Mouse (Mus musculus) embryo, embryonic 9.5 days (tissue): ENCODE measurements at regions not wholly inside any gene's neighbourhood (a gene's known extent, or its start where the extent isn't known, plus 50 kb on each side); places are given as distances from the start of the nearest gene placed in this dataset.
"Not testable (repeated sequence)": the region's sequence is repeated elsewhere in the genome, so short reads cannot be mapped to it uniquely, and the experiment has no call there.

Source experiments
- DNase-seq: peaks from one replicate; pipeline ENCODE4 v3.0.0-alpha.2; 2017; ENCODE audit errors: extremely low spot score

DNA sequence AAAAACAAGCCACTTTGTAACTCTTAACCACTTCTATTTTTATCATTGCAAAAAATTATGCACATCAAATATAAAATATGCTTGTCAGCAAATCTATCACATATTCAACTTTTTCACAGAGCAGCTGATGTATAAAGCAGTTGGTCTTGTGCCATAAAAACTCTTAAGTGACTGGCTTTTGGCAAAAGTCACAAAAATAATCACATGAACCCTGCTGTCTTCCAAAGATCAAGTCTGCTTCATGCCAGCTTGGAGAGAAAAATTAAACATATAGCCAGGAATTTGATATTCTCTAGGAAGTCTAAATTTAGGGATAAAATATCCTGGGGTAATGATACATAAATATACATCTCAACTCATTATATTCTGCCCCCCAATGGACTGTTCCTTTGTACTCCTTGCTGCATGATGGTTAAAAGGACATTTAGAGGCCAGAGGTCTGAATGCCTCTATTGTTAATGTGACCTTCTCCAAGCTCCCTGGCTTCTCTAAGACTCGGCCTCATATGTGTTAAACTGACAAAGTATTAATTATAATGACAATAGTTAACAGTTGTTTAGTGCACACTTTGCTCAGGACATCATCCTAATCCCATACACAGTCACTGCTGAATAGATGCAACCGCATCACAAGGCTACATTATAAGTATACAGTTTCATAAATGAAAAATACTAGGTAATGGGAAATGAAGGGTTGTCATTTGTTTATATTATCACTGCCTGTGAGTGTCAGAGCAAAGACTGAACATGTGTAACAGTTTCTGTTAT is 422.9 kb upstream of the Hs3st1 start:
- no peak for DNase-seq

DNA sequence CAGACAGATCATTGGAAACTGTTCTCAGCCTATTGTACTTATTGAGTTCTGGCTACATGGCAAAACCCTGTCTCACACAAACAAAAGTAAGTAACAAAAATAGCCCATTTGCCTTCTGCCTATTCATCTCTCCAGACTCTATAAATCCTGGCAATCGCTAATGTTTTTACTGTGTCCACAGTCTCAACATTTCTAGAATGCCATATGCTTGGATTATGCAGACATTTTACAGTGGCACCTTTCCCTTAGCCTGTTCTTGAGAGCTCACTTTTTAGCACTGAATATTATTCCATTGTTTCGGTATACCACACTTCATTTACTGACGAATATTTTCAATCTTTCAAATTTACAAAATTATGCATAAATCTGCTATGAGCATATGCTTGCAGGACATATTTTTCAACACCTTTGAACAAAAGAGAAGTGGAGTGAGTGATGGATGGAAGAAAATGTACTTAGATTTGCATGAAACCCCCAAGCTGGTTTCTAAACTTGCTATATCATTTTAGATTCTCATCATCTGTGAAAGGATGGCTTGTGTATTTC is 381.5 kb upstream of the Hs3st1 start:
- DNase-seq, result no peak

DNA sequence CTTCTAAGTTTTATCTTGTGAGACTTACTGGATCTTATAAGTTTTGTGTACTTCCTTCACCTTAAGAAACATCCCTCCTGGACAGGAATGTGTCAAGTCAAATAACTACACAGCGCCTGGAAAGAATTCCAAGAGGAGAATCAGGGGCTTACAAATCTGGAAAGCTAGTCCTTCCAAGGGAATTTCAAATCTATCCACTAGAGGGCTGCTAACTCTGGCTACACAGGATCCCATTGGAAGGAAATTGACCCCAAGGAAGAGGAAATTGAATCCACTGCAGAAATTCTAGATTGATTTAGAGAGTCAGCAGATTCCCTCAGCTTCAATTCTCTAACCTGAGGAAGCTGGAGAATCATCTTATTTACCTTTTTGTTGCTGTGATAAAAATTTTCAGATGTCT is 369.1 kb upstream of the Hs3st1 start:
- no peak for DNase-seq

DNA sequence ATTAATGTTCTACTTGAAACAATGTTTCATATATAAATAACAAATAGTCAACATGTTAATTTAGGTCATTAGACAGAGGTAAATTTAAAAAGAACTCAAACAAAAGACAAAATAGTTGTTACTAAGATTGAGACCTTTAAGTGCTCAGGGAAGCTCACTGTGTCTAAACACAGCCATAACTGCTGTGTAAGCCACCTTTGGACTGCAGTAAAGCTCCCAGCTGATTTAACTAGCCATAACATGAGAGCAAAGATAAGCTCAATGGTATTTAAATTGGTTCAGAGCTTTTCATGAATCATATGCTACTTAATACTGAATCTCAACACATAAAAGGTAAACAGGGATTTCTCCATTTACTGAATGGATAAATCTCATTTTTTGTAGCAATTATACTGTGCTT is 361.6 kb upstream of the Hs3st1 start:
- DNase-seq, result no peak

DNA sequence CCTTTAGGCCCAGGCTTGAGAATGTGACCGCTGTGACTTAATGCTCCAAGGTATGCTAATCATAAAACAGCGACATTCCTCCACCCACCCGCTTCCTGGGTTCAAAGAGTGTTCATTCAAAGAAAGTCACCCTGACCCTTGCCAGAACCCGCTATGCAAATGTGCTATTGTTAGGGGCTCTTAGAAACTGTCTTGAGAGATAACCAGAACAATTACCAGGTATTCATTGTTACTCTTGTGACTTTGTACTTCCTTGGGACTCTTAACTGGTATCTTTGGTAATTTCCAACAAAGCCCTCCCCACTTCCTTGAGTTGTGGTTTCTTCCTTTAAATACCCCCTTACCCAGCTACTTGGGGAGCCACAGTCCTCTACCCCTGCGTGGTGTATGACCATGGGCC is 334.3 kb upstream of the Hs3st1 start:
- DNase-seq, result not testable (repeated sequence)

DNA sequence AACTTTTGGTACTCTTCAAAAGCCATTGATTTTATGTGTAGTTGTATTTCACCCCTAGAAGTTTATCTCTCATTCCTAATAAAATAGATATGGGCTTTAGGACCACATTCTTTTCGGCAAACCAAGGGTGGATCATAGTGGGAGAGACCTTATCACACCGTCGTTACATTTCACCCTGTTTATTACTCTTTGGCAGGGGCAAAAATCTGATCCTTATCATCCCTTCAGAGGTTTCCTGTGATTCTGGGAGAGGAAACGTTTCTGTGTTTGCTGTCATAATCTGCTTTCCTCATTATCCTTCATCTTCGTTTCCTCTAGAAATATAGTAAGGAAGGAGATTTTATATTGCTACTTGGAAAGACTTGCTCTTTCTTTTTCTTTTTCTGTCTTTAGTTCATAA is 290.0 kb upstream of the Hs3st1 start:
- DNase-seq, result no peak

DNA sequence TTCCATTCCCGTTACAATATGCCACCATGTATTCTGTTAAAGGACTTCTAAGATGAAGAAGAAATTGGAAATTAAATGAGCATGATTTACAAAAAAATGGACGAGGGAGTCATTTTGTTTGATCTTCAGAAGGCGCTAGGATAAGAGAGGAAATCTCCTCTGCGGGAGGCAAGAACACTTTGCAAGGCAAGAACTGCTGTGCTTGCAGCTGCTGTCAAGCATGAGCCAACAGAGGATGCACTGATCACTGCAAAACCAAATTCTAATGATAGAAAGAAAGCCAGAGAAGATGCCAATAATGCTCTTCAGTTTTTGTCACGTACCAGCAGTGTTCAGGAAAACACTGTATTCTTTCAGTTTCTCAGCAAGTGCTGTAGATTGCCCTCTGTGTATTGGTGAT is 279.2 kb upstream of the Hs3st1 start:
- no peak for DNase-seq

DNA sequence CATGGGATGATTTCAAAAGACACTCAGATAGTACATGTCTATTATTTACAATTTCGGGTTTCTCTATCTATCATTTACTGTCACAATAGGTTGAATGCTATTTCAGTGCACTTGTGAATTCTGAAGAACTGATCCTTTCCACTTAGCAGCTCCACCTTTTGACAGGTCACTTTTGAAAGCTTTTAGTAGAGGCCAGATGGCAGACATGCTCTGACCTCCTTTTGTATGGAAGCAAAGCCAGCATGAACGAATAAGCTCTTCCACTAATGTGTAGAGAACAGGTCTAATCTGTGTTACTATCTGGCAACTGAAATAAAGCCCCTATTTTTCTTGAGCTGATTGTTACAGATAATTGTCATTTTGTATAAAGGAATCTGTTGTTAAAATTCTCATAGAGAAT is 278.4 kb upstream of the Hs3st1 start:
- DNase-seq, result no peak

DNA sequence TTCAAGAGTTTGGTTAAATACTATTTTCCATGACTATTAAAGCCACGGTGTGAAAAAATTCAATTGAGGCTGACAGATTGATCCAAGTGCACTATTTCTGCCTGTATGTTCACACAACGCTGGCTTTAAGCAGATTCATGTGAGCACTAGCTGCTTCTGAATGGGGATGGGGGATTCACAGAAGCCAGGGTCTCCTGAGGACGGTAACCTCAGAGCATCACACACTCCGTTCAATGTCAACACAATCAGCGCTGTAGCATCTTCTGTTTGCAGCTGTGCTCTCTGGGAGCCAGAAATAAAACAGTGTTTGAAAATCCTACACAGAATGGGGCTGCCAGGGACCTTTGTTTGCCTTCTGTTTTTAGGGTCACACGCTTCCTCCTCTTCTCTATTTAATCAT is 275.0 kb upstream of the Hs3st1 start:
- DNase-seq, result no peak

DNA sequence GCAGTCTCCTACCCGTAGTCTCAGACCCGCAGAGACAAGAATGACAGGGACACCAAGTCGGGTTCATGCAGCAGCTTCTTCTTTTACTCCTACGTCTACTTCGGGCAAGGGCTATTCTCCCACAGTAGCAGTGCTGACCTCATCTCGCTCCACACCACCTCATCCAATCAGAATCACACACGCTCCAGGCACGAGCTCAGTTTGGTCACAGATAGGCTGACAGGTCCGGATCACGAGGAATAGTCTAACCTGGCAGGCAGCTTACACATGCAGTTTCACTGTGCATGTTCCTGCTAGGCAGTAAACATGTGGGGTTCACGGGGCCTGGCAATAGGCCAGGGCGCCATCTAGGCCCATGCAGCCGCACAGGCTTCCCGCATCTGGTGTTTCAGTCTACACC is 260.7 kb upstream of the Hs3st1 start:
- DNase-seq, result no peak

DNA sequence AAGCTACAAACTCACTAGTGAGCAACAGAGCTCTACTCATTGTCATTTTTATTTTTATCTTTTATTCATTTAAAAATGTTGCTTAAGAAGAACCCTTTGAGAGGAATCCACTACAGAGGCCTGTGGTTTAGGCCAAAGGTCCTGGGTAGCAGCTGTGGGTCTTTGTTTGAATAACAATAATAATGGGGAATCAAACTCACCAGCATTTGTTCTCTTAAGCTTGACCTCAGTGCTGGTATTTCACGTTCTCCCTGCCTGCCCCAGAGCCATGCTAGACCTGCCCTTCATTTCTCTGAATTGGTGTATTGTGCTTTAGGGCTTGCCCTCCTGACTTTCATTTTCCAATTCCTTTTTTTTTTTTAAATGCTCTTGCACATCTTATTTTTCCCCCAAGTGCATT is 232.8 kb upstream of the Hs3st1 start:
- DNase-seq, result peak; percentile 5

DNA sequence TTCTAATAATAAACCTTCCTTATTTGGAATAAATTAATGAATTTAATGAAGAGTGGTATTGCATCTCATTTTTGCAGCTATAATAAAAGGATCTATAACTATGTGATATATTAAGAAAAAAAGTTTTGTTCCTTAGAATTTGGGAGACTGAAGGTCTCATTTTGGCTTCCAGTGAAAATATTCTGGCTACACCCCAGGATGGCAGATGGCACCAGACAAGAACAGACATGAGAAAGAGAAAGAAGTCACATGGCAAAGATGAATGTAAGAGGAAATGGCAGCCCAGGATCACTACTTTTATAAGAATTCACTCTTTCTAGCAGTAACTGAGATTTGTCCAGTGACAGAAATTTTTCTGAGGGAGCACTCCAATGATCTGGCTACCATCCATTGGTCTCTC is 209.1 kb upstream of the Hs3st1 start:
- no peak for DNase-seq

DNA sequence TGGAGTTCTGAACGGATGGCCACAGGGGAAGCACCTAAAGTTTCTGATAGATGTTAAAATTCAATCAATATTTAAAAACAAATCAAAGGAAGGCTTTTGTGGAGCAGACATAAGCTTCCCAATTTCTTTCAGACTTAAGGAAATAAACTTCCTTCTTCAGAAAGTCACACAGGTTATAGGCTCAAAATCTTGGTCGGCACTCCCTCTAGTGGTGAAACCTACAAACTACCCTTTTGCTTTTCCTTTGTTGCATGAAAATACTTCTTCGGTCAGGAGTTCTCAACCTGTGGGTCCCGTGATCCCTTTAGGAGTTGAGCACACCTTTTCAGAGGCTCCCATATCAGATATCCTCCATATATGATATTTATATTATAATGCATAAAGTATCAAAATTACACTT is 205.7 kb upstream of the Hs3st1 start:
- DNase-seq, result peak; percentile 57

DNA sequence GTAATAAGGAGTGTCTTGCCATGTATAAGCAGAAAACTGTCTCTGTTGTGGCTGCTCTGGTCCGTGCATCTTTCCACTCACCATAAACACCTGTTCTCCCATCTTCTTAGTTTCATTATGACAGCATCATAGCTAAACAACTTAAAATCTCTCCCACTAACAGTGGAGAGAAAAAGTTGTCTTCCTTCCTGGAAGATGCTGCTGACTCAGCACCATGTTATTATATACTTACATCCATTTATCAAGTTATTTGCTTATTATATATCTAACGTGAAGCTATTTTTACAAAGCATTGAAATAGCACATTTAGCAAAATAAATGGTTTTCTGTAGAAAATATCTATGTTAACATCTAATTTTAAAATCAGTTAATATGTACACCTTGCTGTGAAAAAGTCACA is 180.3 kb upstream of the Hs3st1 start:
- DNase-seq, result no peak

DNA sequence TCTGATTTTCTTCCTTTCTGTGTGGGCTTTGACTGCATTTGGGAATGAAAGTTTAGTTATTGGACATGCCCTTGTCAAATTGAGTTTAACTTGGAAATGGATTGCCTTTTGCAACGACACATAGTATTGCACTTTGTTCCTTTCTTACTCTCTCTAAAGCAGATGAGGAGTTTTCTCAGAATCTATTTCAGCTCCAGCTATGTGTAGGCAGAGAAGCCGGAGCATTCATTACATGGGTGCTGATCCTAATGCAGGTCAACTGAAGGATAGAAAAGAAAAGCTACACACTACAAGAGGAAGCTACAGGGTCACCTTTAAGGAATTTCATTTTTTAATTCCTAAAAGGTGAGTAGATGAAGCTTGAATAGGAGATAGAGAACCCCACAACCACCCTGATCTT is 176.6 kb upstream of the Hs3st1 start:
- no peak for DNase-seq

DNA sequence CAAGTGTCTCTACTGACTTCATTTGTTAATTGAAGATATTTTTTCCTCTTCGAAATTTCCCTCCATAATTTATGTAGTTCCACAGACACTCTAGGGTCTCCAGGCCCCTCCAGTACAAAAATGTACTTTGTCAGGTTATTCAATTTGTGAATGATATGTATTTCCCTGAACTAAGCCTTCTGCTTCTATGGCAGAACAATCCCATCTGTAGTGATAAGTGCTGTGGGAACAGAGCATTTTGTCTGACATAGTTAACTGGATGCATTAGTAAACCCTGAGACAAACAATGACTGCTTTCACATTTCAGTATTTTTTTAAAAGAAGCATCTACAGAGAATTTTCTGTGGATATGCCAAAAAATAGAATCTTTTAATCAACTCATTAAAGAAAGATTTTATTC is 154.1 kb upstream of the Hs3st1 start:
- DNase-seq, result no peak

DNA sequence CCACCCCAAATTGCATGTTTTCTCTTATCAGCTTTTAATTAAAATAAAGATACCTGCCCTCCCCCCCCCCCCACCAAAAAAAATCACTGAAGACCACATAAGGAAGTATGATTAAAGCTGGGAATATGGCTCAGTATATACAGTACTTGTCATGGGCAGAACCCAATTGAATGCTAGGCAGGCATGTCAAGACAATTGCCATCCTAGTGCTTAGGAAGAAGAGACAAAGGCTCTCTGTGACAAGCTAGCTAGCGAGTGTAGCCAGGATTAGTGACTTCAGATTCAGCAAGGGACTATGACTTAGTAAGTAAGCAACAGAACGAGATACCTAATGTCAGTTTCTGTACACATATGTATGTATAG is 116.4 kb upstream of the Hs3st1 start:
- DNase-seq, result no peak

DNA sequence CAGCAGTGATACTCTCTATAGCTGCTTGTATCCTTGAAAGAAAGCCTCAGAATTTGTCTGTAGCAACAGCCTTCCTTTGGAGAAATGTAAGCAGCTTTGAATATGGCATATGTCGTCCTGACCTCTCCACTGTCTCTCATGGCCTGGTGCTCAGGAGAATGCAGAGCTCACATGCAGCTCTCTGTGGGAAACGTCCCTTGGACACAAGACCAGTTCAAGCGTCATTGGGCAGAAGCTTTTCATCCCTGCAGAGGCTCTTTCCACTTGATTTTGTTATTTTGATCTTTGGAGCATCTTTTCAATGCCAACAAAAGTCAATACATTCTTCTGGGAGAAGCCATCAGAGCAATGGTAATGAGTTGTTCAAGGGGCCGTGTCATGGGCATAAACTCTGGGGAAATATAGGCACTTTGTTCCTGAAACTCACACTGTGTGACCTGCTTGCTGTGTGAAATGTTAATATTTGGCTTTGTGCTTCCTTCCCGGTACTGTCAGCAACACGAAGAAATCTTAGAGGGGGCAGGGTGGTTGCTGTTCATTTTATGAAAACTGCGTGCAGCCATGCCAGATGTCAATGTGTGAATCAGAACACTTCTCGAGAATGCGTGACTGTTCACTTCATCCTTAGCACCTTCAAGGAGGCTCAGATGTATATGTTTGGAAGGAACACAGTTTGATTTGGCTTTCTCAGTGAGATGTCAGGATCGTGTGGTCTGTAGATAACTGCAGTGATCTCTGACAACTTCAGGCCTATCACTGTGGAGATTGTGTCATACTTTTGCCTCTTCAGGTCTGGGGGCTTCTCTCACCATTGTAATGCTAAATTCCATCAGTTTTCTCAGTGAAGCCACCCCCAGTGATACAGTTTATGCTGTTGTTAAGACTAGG is 115.8 kb upstream of the Hs3st1 start:
- DNase-seq, result peak; percentile 5

DNA sequence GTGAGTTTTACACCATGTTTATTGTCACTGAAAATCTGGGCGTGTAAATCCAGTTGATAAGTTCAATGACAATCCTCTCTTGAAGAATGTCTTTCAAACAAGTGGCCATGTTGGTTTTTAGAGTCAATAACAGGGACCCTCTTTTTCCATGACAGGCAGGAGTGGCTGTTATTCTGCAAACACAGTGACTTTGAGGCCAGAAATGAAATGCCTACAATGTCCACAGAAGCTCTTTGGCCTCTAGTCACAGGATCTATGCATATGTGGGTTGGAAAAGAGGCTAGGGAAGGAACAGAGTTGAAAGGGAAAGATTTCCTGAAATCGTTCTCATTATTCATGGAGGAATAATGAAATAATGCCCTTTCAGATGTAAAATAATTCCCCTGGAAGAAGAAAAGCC is 101.9 kb upstream of the Hs3st1 start:
- DNase-seq, result no peak

DNA sequence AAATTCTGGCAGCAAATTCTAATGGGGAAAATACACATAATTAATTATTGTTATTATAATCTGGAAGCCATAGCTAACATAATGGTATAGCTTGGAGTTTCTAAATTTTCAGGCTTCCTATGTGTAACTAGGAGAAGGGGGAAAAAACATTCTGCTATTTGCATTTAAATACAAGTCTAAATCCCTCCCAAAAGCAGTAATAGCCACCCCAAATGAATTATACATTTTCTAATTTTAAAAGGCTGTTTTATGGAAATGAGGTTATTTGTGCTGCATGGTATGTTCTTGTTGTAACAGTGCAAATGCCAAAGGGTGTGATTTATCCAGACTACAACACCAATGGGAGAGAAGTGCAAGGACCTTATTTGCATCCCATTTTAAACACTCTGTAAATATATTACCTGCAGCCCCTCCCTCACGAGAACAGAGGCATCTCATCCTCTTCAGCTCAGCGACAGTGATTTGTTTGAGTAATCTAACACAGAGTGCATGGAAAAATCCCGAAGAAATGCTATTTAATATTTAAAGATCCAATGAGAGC is 101.4 kb upstream of the Hs3st1 start:
- DNase-seq, result no peak

DNA sequence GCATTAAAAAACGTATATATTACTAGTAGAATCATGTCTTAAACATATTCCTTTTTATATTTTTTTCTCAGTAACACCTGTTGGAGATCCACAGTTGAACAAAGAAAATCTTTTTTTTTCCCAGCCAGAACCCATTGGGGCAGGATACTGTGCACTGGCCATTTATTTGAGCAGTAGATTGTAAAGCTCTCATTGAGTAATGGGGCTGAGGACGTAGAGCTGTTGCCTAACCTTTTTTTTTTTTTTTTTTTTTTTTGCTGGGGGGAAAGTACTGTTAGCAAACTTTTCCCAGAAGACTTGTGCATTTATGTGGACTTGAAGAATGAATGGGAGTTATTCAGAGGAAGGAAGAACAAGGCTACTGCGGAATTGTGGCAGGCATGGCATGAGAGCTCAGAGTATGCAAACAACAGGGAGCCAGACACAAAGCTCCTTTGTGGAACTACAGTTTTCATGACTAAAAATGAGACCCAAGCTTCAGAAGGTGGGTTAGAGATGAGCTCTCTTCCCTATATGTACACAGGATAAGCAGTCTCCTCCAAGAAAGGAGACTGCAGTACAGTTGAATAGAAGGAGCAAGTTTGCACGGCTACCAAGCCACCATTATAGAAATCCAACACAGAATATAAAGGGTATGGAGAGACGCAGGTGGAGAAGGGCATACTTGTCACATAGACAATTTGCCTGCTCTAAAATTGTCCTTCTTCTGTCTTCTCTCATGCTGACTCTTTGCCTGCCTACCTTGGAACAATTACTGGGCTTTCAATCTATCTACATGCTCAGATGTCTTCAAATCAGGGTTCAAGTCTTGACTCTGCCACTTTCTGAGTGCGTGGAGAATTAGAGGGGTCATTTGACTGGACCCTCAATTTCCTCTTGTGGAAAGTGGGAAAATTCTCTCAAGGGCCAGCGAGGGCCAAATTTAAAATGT is 100.7 kb upstream of the Hs3st1 start:
- DNase-seq, result no peak

DNA sequence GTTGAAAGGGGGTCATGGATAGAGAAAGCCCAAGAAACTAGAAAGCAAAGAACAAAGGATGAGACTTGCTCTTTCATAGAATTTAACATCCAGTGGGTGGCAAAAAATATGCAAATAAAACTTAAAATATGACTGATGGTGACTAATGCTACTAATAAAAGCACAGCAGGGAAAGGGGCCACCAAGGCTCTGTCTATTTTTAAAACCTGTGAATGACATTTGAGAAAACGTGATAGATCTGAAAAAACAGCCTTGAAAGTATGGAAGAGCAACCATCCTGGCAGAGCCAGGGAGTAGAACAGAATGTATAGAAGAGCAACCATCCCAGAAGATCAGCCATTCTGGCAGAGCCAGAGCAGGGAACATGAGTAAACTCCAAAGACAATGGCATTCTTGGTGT is 91.9 kb upstream of the Hs3st1 start:
- DNase-seq, result no peak
